Mouse (Mus musculus) ES-Bruce4 (cell line): ENCODE measurements around the gene Grb10. TPM values are rescaled to one million over a fixed set of nuclear protein-coding genes. Genes with fewer than 3 reads are reported as not detected.
A peak's percentile ranks its signal among the peaks of the same experiment; 100 is the strongest.

ENCODE experiments used
- H3K27ac ChIP-seq: 2 replicates; pipeline ENCODE4 v1.5.1; 2012; ENCODE audit warnings: low read length, inconsistent platforms; ENCODE audit not compliant: insufficient read depth
- H3K27me3 ChIP-seq: 2 replicates; pipeline ENCODE4 v1.6.1; 2012; ENCODE audit warnings: mild to moderate bottlenecking, low read length, inconsistent platforms; ENCODE audit not compliant: control insufficient read depth, poor library complexity, insufficient read depth, severe bottlenecking
- H3K36me3 ChIP-seq: 2 replicates; pipeline ENCODE4 v1.6.1; 2012; ENCODE audit warnings: inconsistent platforms, mild to moderate bottlenecking, low read length, moderate library complexity; ENCODE audit not compliant: control insufficient read depth, poor library complexity, insufficient read depth, severe bottlenecking
- H3K4me1 ChIP-seq: one replicate; pipeline ENCODE4 v1.8.1; 2011; ENCODE audit warnings: low read length; ENCODE audit not compliant: control insufficient read depth, insufficient read depth
- H3K4me3 ChIP-seq: 2 replicates; pipeline ENCODE4 v1.5.1; 2011; ENCODE audit warnings: low read depth, mild to moderate bottlenecking, low read length
- H3K9ac ChIP-seq: 2 replicates; pipeline ENCODE4 v1.6.1; 2012; ENCODE audit warnings: low read depth, mild to moderate bottlenecking, inconsistent platforms; ENCODE audit not compliant: poor library complexity, severe bottlenecking
- H3K9me3 ChIP-seq: replicated peaks from 2 replicates; pipeline ENCODE4 v1.6.1; 2012; ENCODE audit warnings: mild to moderate bottlenecking, low read length, inconsistent platforms; ENCODE audit not compliant: control insufficient read depth, poor library complexity, insufficient read depth, severe bottlenecking
- CTCF ChIP-seq: IDR thresholded peaks from one replicate; pipeline ENCODE4 v1.8.1; 2011; ENCODE audit warnings: low read depth, low read length
- EP300 ChIP-seq: IDR thresholded peaks from 2 replicates; pipeline ENCODE4 v1.6.1; 2011; ENCODE audit warnings: low read depth, low read length; ENCODE audit not compliant: insufficient read depth
- POLR2A ChIP-seq: IDR thresholded peaks from one replicate; pipeline ENCODE4 v1.8.1; 2011; ENCODE audit warnings: low read length; ENCODE audit not compliant: insufficient read depth
- polyA plus RNA-seq: library from polyadenylated mRNA; stranded (reverse); fragments of >200 nt; gene quantifications from 2 replicates; pipeline ENCODE4 v1.2.4, GENCODE M21; 2011; ENCODE audit warnings: low read depth; ENCODE audit not compliant: missing spikeins, insufficient read depth, insufficient read length

Gene Grb10
- polyA plus RNA-seq, 1 experiment, result 160 TPM

GRCm38 (mm10) chr11:12025392-12025755 lies 13.1 kb downstream of the Grb10 start:
- no peaks in the 10 kb centered on the region for H3K4me1 ChIP-seq
- H3K36me3 ChIP-seq, result no peaks in the 10 kb centered on the region
- no peak overlapping the region for H3K27ac ChIP-seq
- H3K9me3 ChIP-seq, result peaks cover 56% of the 10 kb centered on the region
- H3K27me3 ChIP-seq, result peaks cover 15% of the 10 kb centered on the region
- no peak for TF ChIP-seq CTCF
- TF ChIP-seq POLR2A, result no peak
- no peak for TF ChIP-seq EP300
- H3K4me3 ChIP-seq, result peak overlapping the region; percentile 42
- H3K9ac ChIP-seq, result no peak overlapping the region

- Histone ChIP-seq H3K27me3 (peaks cover 11% of the 10 kb centered on the region), H3K9me3 (peaks cover 51% of the 10 kb centered on the region), H3K4me3 (no peak overlapping the region), H3K4me1 (no peaks in the 10 kb centered on the region), H3K27ac (no peak overlapping the region), H3K9ac (no peak overlapping the region), H3K36me3 (peaks cover 3% of the 10 kb centered on the region; the same call in 1 of the 2 replicates)
- TF ChIP-seq EP300 (no peak), POLR2A (no peak), CTCF (no peak)
Observed at GRCm38 (mm10) chr11:12023051-12023450, 15.4 kb downstream of the Grb10 start.

GRCm38 (mm10) chr11:12019651-12020050 lies 18.8 kb downstream of the Grb10 start:
- peaks cover 32% of the 10 kb centered on the region for H3K9me3 ChIP-seq
- H3K4me3 ChIP-seq, result no peak overlapping the region
- H3K27me3 ChIP-seq, result peaks cover 2% of the 10 kb centered on the region; the same call in 1 of the 2 replicates
- peaks cover 3% of the 10 kb centered on the region; the same call in 1 of the 2 replicates for H3K36me3 ChIP-seq
- TF ChIP-seq CTCF (no peak), EP300 (no peak), POLR2A (no peak)
- no peak overlapping the region for H3K9ac ChIP-seq
- H3K4me1 ChIP-seq, result no peaks in the 10 kb centered on the region
- no peak overlapping the region for H3K27ac ChIP-seq

DNA sequence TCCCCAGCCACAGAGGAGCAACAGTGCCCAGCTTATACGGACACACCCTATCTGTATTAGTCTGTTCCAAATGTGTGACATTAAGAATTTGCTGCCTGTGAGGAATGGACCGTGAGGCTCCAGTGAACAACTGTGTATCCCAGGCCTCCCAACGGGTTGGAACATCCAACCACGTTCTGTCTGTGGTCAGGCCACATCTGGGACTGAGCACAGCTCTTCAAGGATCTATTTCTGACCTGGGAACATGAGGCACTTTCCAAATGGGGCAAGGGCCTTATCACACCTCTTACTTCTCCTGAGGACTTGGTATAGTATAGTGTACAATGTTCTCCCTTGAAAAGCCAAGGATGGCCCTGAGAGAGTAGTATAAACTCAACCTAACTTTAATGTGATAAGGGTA lies 19.9 kb downstream of the Grb10 start:
- H3K4me1 ChIP-seq, result no peaks in the 10 kb centered on the region
- H3K9ac ChIP-seq, result no peak overlapping the region
- no peaks in the 10 kb centered on the region; the same call in 1 of the 2 replicates for H3K27me3 ChIP-seq
- H3K9me3 ChIP-seq, result peaks cover 28% of the 10 kb centered on the region
- H3K36me3 ChIP-seq, result peaks cover 3% of the 10 kb centered on the region; the same call in 1 of the 2 replicates
- TF ChIP-seq CTCF (no peak), POLR2A (no peak), EP300 (no peak)
- H3K27ac ChIP-seq, result no peak overlapping the region
- H3K4me3 ChIP-seq, result no peak overlapping the region

DNA sequence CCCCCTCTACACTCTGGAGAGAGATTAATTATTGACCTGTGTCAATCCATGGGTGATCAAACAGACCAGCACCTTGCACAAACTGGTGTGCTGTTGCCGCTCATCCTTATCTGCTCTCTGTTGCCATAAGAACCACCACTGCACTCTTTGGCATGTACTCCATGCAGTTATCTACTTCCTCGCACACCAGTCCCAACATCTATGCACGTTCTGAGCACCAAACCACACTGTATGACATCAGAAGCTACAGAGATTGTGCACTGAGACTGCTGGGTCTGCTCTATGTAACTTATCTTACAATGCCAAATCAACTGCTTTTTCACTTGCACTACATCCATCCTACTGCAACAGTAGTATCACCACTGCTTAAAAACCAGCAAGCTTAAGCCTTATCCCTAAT lies 28.4 kb downstream of the Grb10 start:
- H3K4me3 ChIP-seq, result no peak overlapping the region
- H3K4me1 ChIP-seq, result no peaks in the 10 kb centered on the region
- TF ChIP-seq CTCF, result no peak
- no peak for TF ChIP-seq EP300
- H3K9ac ChIP-seq, result no peak overlapping the region
- H3K27me3 ChIP-seq, result no peaks in the 10 kb centered on the region
- peaks cover 29% of the 10 kb centered on the region for H3K9me3 ChIP-seq
- no peak overlapping the region for H3K27ac ChIP-seq
- H3K36me3 ChIP-seq, result no peaks in the 10 kb centered on the region

DNA sequence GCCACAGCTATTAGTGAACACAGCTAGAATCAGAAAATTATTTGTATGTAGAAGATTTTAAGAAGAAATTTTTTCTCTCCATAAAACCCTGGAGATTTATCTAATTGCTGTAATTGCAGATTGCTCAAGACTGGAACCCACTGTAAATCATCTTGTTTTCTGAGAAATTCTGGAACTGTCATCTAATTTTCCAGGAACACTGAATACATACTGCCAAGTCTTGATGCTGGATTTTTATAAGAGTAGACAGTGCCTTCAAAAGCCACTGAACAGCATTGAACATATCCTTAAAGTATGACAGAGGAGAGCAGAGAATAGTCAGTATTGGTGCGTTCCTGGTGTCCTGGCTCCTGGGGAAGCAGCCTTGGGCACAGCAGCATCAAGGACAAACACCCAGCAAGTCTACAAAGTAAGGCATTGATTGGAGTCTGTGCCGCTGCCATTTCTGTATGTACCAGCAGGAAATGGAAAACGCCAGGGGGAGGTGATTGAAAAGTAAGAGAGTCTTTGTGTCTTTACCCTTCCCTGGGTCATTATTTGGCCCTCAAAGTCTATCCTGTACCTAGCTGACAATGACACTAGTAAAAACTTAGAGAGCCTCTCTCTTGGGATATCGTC lies 38.1 kb downstream of the Grb10 start:
- Histone ChIP-seq H3K36me3 (no peaks in the 10 kb centered on the region; the same call in 1 of the 2 replicates), H3K4me3 (no peak overlapping the region), H3K4me1 (no peaks in the 10 kb centered on the region), H3K27me3 (no peaks in the 10 kb centered on the region), H3K27ac (no peak overlapping the region), H3K9me3 (no peaks in the 10 kb centered on the region; the same call in 1 of the 2 replicates), H3K9ac (no peak overlapping the region)
- TF ChIP-seq CTCF (no peak), POLR2A (no peak), EP300 (no peak)
